Mouse (Mus musculus) liver, adult 2 months (tissue): Measurements from ENCODE around the gene Cpa2.

ENCODE experiments used
- CTCF ChIP-seq: fragments of 200-500 bp; IDR thresholded peaks from 2 replicates; pipeline ENCODE4 v1.5.1; 2011; ENCODE audit warnings: low read depth, low read length, control low read depth
- POLR2A ChIP-seq: fragments of 200-500 bp; IDR thresholded peaks from 2 replicates; pipeline ENCODE4 v1.6.1; 2011; ENCODE audit warnings: low read length, control low read depth; ENCODE audit not compliant: insufficient read depth; ENCODE audit errors: extremely low read depth

GRCm38 (mm10) chr6:30605672-30606071, 64.3 kb downstream of the Cpa2 start:
- TF ChIP-seq CTCF (no peak), POLR2A (no peak)
